Mouse (Mus musculus): ENCODE data around the gene Krtap9-5. TPM values are rescaled to one million over a fixed set of nuclear protein-coding genes. Genes with fewer than 3 reads are reported as not detected.

Gene Krtap9-5
- polyA plus RNA-seq, 1 experiment: not detected

- Histone ChIP-seq H3ac (ENCODE audit: control insufficient read depth, insufficient read length, low read depth) (no peak overlapping the region), H3K36me3 (ENCODE audit: control insufficient read depth, insufficient read depth) (no peaks in the 10 kb centered on the region), H3K4me3 (ENCODE audit: insufficient read depth, poor library complexity, severe bottlenecking) (no peak overlapping the region), H3K27me3 (ENCODE audit: control insufficient read depth, insufficient read depth, insufficient read length) (peaks cover 7% of the 10 kb centered on the region), H3K79me3 (ENCODE audit: low read depth) (no peaks in the 10 kb centered on the region), H3K79me2 (ENCODE audit: control insufficient read depth, insufficient read depth) (no peaks in the 10 kb centered on the region)
- TF ChIP-seq FOSL1 (IDR thresholded peaks at IDR 0.05; ENCODE audit: insufficient read depth, low read length, poor library complexity, severe bottlenecking): no peak
- no peak for TF ChIP-seq MYOD1 (IDR thresholded peaks at IDR 0.05; ENCODE audit: control insufficient read depth, insufficient read length, low read depth)
- no peak for TF ChIP-seq USF1 (IDR thresholded peaks at IDR 0.05; ENCODE audit: low read depth)
- no peak for TF ChIP-seq CTCF (IDR thresholded peaks at IDR 0.05; ENCODE audit: control insufficient read depth, insufficient read depth, insufficient read length)
- TF ChIP-seq MYOG (IDR thresholded peaks at IDR 0.05; ENCODE audit: control insufficient read depth, extremely low read depth, insufficient read length): no peak
- TF ChIP-seq CEBPB (IDR thresholded peaks at IDR 0.05; ENCODE audit: low read depth): no peak
- no peak for TF ChIP-seq MAX (IDR thresholded peaks at IDR 0.05)
These were observed 15.9 kb downstream of the Krtap9-5 start for GRCm38 (mm10) chr11:99964213-99964612.

- no peak for TF ChIP-seq MYOD1 (IDR thresholded peaks at IDR 0.05; ENCODE audit: control insufficient read depth, insufficient read length, low read depth)
- no peak for TF ChIP-seq MAX (IDR thresholded peaks at IDR 0.05)
- TF ChIP-seq CTCF (IDR thresholded peaks at IDR 0.05; ENCODE audit: control insufficient read depth, insufficient read depth, insufficient read length): no peak
- H3K79me2 ChIP-seq (ENCODE audit: control insufficient read depth, insufficient read depth): no peaks in the 10 kb centered on the region
- no peaks in the 10 kb centered on the region for H3K79me3 ChIP-seq (ENCODE audit: low read depth)
- no peaks in the 10 kb centered on the region for H3K36me3 ChIP-seq (ENCODE audit: control insufficient read depth, insufficient read depth)
- no peak overlapping the region for H3K4me3 ChIP-seq (ENCODE audit: insufficient read depth, poor library complexity, severe bottlenecking)
- H3K27me3 ChIP-seq (ENCODE audit: control insufficient read depth, insufficient read depth, insufficient read length): peaks cover 4% of the 10 kb centered on the region
- no peak overlapping the region for H3ac ChIP-seq (ENCODE audit: control insufficient read depth, insufficient read length, low read depth)
These were observed 17.7 kb downstream of the Krtap9-5 start for GRCm38 (mm10) chr11:99965961-99966360.

GRCm38 (mm10) chr11:99978953-99979352, 30.7 kb downstream of the Krtap9-5 start, which contains the start of gene Krtap29-1:
Krtap29-1 (minus strand) TSS chr11:99979053.
- H3K79me3 ChIP-seq (ENCODE audit: low read depth): no peaks in the 10 kb centered on the region
- TF ChIP-seq MAX (IDR thresholded peaks at IDR 0.05): no peak
- TF ChIP-seq USF1 (IDR thresholded peaks at IDR 0.05; ENCODE audit: low read depth): no peak
- TF ChIP-seq FOSL1 (IDR thresholded peaks at IDR 0.05; ENCODE audit: insufficient read depth, low read length, poor library complexity, severe bottlenecking): no peak
- TF ChIP-seq MYOG (IDR thresholded peaks at IDR 0.05; ENCODE audit: control insufficient read depth, extremely low read depth, insufficient read length): no peak
- TF ChIP-seq MYOD1 (IDR thresholded peaks at IDR 0.05; ENCODE audit: control insufficient read depth, insufficient read length, low read depth): no peak
- no peak for TF ChIP-seq CTCF (IDR thresholded peaks at IDR 0.05; ENCODE audit: control insufficient read depth, insufficient read depth, insufficient read length)
- TF ChIP-seq CEBPB (IDR thresholded peaks at IDR 0.05; ENCODE audit: low read depth): no peak

GRCm38 (mm10) chr11:99982731-99983130, 34.5 kb downstream of the Krtap9-5 start:
- Histone ChIP-seq H3K79me3 (ENCODE audit: low read depth) (no peaks in the 10 kb centered on the region), H3K36me3 (ENCODE audit: control insufficient read depth, insufficient read depth) (no peaks in the 10 kb centered on the region), H3ac (ENCODE audit: control insufficient read depth, insufficient read length, low read depth) (no peak overlapping the region), H3K79me2 (ENCODE audit: control insufficient read depth, insufficient read depth) (no peaks in the 10 kb centered on the region), H3K4me3 (ENCODE audit: insufficient read depth, poor library complexity, severe bottlenecking) (no peak overlapping the region), H3K27me3 (ENCODE audit: control insufficient read depth, insufficient read depth, insufficient read length) (peaks cover 57% of the 10 kb centered on the region)
- TF ChIP-seq USF1 (IDR thresholded peaks at IDR 0.05; ENCODE audit: low read depth) (no peak), MAX (IDR thresholded peaks at IDR 0.05) (no peak), MYOG (IDR thresholded peaks at IDR 0.05; ENCODE audit: control insufficient read depth, extremely low read depth, insufficient read length) (no peak), FOSL1 (IDR thresholded peaks at IDR 0.05; ENCODE audit: insufficient read depth, low read length, poor library complexity, severe bottlenecking) (no peak), CEBPB (IDR thresholded peaks at IDR 0.05; ENCODE audit: low read depth) (no peak), MYOD1 (IDR thresholded peaks at IDR 0.05; ENCODE audit: control insufficient read depth, insufficient read length, low read depth) (no peak), CTCF (IDR thresholded peaks at IDR 0.05; ENCODE audit: control insufficient read depth, insufficient read depth, insufficient read length) (no peak)

More at GRCm38 (mm10) chr11:99978953-99979352, 30.7 kb downstream of the Krtap9-5 start, which contains the start of gene Krtap29-1:
- Histone ChIP-seq H3K4me3 (ENCODE audit: insufficient read depth, poor library complexity, severe bottlenecking) (no peak within 1 kb of the TSS), H3K79me2 (ENCODE audit: control insufficient read depth, insufficient read depth) (no peaks in the 10 kb centered on the region), H3ac (ENCODE audit: control insufficient read depth, insufficient read length, low read depth) (no peak within 1 kb of the TSS), H3K27me3 (ENCODE audit: control insufficient read depth, insufficient read depth, insufficient read length) (peaks cover 39% of the 10 kb centered on the region), H3K36me3 (ENCODE audit: control insufficient read depth, insufficient read depth) (no peaks in the 10 kb centered on the region)

GRCm38 (mm10) chr11:99983442-99983841, 35.2 kb downstream of the Krtap9-5 start:
- H3K36me3 ChIP-seq (ENCODE audit: control insufficient read depth, insufficient read depth): no peaks in the 10 kb centered on the region
- no peak for TF ChIP-seq USF1 (IDR thresholded peaks at IDR 0.05; ENCODE audit: low read depth)
- TF ChIP-seq MYOG (IDR thresholded peaks at IDR 0.05; ENCODE audit: control insufficient read depth, extremely low read depth, insufficient read length): no peak
- no peak for TF ChIP-seq CEBPB (IDR thresholded peaks at IDR 0.05; ENCODE audit: low read depth)
- TF ChIP-seq MYOD1 (IDR thresholded peaks at IDR 0.05; ENCODE audit: control insufficient read depth, insufficient read length, low read depth): no peak
- no peak for TF ChIP-seq CTCF (IDR thresholded peaks at IDR 0.05; ENCODE audit: control insufficient read depth, insufficient read depth, insufficient read length)
- TF ChIP-seq FOSL1 (IDR thresholded peaks at IDR 0.05; ENCODE audit: insufficient read depth, low read length, poor library complexity, severe bottlenecking): no peak
- no peak for TF ChIP-seq MAX (IDR thresholded peaks at IDR 0.05)
- no peaks in the 10 kb centered on the region for H3K79me2 ChIP-seq (ENCODE audit: control insufficient read depth, insufficient read depth)
- H3ac ChIP-seq (ENCODE audit: control insufficient read depth, insufficient read length, low read depth): no peak overlapping the region
- H3K79me3 ChIP-seq (ENCODE audit: low read depth): no peaks in the 10 kb centered on the region
- H3K4me3 ChIP-seq (ENCODE audit: insufficient read depth, poor library complexity, severe bottlenecking): no peak overlapping the region
- H3K27me3 ChIP-seq (ENCODE audit: control insufficient read depth, insufficient read depth, insufficient read length): peaks cover 53% of the 10 kb centered on the region
